Mouse (Mus musculus) ES-Bruce4 (cell line): ENCODE measurements at regions not wholly inside any gene's neighbourhood (a gene's known extent, or its start where the extent isn't known, plus 50 kb on each side); places are given as distances from the start of the nearest gene placed in this dataset.

Experiments used
- CTCF ChIP-seq: IDR thresholded peaks from one replicate; pipeline ENCODE4 v1.8.1; 2011; ENCODE audit warnings: low read depth, low read length
- POLR2A ChIP-seq: IDR thresholded peaks from one replicate; pipeline ENCODE4 v1.8.1; 2011; ENCODE audit warnings: low read length; ENCODE audit not compliant: insufficient read depth

- no peak for TF ChIP-seq CTCF
- TF ChIP-seq POLR2A, result no peak
Measured at GRCm38 (mm10) chr6:93445124-93445523, 501.8 kb upstream of the Adamts9 start.
